Mouse (Mus musculus): ENCODE measurements around the gene Pygo2. TPM values are rescaled to one million over a fixed set of nuclear protein-coding genes. Genes with fewer than 3 reads are reported as not detected.
A peak's percentile ranks its signal among the peaks of the same experiment; 100 is the strongest.

Pygo2 gene
- polyA plus RNA-seq, 1 experiment from 2014 or later, result 35.5 TPM

DNA sequence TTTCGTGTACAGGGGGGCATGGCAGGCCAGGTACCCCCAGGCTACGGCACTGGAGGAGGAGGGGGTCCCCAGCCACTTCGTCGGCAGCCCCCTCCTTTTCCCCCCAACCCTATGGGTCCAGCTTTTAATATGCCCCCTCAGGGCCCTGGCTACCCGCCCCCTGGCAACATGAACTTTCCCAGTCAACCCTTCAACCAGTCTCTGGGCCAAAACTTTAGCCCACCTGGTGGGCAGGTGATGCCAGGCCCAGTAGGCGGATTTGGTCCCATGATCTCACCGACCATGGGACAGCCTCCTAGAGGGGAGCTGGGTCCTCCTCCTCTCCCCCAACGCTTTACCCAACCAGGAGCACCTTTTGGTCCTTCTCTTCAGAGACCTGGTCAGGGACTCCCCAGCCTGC is 2.6 kb downstream of the Pygo2 start:
- H3K27ac ChIP-seq (ENCODE audit: low read depth, low read length), result no peak overlapping the region
- no peaks in the 10 kb centered on the region for H3K9me3 ChIP-seq (ENCODE audit: control insufficient read depth, low read length)
- H3K9ac ChIP-seq (ENCODE audit: low read depth, low read length), result no peak overlapping the region
- no peaks in the 10 kb centered on the region for H3K27me3 ChIP-seq (replicated peaks; ENCODE audit: control insufficient read depth, insufficient read depth, low read length)
- no peak overlapping the region for H3K4me2 ChIP-seq
- H3K4me1 ChIP-seq (replicated peaks; ENCODE audit: control insufficient read depth, insufficient read depth, low read length), result peaks cover 20% of the 10 kb centered on the region
- peaks cover 24% of the 10 kb centered on the region for H3K36me3 ChIP-seq (ENCODE audit: control insufficient read depth, insufficient read depth, low read length)
- 93% methylated on average over 7 of the region's 8 CpGs for WGBS
- no peak overlapping the region for H3K4me3 ChIP-seq (ENCODE audit: low read depth, low read length)
- no peak for ATAC-seq (replicated peaks; ENCODE audit: low FRiP score)
- no peak for DNase-seq (ENCODE audit: low spot score)

DNA sequence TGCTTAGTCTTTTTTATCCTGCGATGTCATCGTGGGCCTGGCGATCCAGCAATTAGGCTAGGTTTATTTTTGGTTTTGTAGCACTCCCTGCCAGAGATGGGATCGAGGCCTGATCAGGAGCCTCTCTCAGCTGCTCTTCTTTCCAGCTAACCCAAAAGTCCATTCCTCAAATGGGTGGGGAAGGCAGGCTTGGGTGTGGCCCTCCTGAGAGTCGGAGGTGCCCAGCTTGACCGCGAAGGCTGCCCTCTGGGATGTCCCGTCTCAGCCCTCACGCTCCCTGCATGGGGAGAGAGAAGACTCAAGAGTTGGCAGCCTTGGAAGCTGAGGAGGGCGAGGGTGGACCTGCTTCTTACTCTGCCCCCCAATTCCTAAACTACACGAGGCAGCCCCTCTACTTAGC is 4.5 kb downstream of the Pygo2 start:
- ATAC-seq (replicated peaks; ENCODE audit: low FRiP score) (no peak), DNase-seq (ENCODE audit: low spot score) (no peak)
- Histone ChIP-seq H3K36me3 (ENCODE audit: control insufficient read depth, insufficient read depth, low read length) (peaks cover 20% of the 10 kb centered on the region), H3K9me3 (ENCODE audit: control insufficient read depth, low read length) (no peaks in the 10 kb centered on the region), H3K4me2 (no peak overlapping the region), H3K4me1 (replicated peaks; ENCODE audit: control insufficient read depth, insufficient read depth, low read length) (peaks cover 20% of the 10 kb centered on the region), H3K9ac (ENCODE audit: low read depth, low read length) (no peak overlapping the region), H3K4me3 (ENCODE audit: low read depth, low read length) (no peak overlapping the region), H3K27me3 (replicated peaks; ENCODE audit: control insufficient read depth, insufficient read depth, low read length) (no peaks in the 10 kb centered on the region), H3K27ac (ENCODE audit: low read depth, low read length) (no peak overlapping the region)
- 82% methylated on average over 11 of the region's 11 CpGs for WGBS

DNA sequence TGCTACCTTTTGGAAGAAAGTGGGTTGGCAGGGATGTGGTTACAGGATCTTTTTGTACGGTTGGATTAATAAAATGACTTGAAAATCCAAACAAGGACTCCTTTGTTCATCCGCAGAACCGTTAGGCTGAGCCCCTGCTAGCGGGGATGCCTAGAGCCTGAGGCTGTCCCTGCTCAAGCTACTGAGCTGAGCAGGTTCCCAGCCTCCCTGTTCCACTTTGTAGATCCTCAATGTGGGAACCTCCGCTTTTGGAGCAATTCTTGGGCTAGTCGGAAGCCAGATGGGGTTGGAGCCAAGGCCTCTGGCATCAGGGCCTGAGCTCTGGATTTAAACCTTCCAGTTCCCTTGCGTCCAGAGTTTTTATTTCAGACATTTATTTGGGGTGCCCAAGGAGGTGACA is 5.0 kb downstream of the Pygo2 start:
- ATAC-seq (replicated peaks; ENCODE audit: low FRiP score) (no peak), DNase-seq (ENCODE audit: low spot score) (no peak)
- Histone ChIP-seq H3K4me3 (ENCODE audit: low read depth, low read length) (no peak overlapping the region), H3K4me2 (no peak overlapping the region), H3K36me3 (ENCODE audit: control insufficient read depth, insufficient read depth, low read length) (peaks cover 20% of the 10 kb centered on the region), H3K27ac (ENCODE audit: low read depth, low read length) (no peak overlapping the region), H3K4me1 (replicated peaks; ENCODE audit: control insufficient read depth, insufficient read depth, low read length) (peaks cover 20% of the 10 kb centered on the region), H3K9ac (ENCODE audit: low read depth, low read length) (no peak overlapping the region), H3K27me3 (replicated peaks; ENCODE audit: control insufficient read depth, insufficient read depth, low read length) (no peaks in the 10 kb centered on the region), H3K9me3 (ENCODE audit: control insufficient read depth, low read length) (no peaks in the 10 kb centered on the region)
- 91% methylated on average over 7 of the region's 7 CpGs for WGBS

DNA sequence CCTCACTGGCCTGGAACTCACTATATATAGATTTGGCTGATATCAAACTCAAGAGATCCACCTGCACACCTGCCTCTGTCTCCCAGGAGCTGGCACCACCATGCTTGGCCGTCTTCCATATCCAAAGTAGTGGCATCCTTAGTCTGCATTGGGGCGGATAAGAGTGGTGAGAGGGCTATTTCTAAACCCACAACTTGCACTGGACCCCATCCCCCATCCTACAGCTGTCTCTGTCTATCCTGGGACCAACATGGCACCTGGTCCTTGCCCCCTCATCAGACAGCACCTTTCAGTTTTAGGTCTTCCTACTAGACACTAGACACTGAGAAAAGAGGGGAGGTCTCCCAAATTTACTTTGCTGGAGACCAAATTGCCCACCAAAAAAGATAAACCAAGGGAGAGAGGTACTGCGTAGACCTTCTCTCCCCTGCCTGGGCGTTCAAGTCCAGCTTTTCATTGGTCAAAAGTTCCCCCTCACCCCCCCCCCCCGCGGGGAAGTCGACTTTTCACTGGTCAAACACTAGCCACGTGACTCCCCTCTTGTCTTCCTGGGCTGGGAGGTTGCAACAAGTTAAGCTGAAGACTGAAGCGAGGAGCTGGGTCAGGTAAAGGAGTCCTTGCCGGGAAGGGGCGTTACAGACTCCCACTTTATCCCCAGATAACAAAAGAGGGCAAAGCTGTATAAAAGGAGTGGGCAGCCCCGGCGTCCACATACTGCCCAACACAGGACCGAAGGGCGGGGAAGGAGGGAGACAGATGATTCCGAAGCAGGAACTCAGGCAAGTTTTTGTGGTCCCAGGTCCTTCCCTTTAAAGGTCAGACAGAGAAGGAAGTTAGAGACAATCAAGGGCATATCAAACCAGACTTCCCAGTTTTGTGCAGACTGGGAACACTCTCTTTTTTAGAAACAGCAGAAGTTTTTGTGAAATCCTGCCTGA is 6.4 kb downstream of the Pygo2 start, which contains the start of gene Pbxip1:
Pbxip1 (plus strand) TSS at position 531 of the 938 bp plus-strand sequence.
- Histone ChIP-seq H3K4me2 (peak within 1 kb of the TSS; percentile 75), H3K9me3 (ENCODE audit: control insufficient read depth, low read length) (no peaks in the 10 kb centered on the region), H3K27ac (ENCODE audit: low read depth, low read length) (peak within 1 kb of the TSS; percentile 33; the same call in 1 of the 2 replicates), H3K4me3 (ENCODE audit: low read depth, low read length) (peak within 1 kb of the TSS; percentile 54), H3K4me1 (replicated peaks; ENCODE audit: control insufficient read depth, insufficient read depth, low read length) (peaks cover 11% of the 10 kb centered on the region), H3K27me3 (replicated peaks; ENCODE audit: control insufficient read depth, insufficient read depth, low read length) (no peaks in the 10 kb centered on the region), H3K36me3 (ENCODE audit: control insufficient read depth, insufficient read depth, low read length) (peaks cover 20% of the 10 kb centered on the region), H3K9ac (ENCODE audit: low read depth, low read length) (peak within 1 kb of the TSS; percentile 60)
- DNase-seq (ENCODE audit: low spot score) (peak; percentile 66), ATAC-seq (replicated peaks; ENCODE audit: low FRiP score) (peak; percentile 83)
- WGBS, result 3% methylated on average over 16 of the region's 16 CpGs

DNA sequence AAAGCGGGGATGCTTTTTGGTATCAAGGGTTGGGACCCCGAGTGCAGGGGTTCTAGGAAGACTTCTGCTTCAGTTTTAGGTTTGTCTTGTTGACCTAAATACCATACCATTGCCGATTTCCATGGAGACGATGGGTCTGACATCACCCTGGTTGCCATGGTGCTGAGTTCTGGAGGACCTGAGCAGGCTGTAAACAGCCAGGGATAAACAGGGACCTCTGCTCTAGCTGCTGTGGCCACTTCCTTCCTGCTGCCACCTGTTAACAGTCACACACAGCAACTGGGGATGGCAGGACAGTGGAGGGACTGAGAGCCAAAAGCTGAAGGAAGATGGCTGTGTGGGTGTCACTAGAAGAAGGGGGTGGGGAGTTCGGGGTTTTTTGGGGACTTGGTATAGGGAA is 7.3 kb downstream of the Pygo2 start:
- H3K9ac ChIP-seq (ENCODE audit: low read depth, low read length), result peak overlapping the region; percentile 60
- H3K4me3 ChIP-seq (ENCODE audit: low read depth, low read length), result peak overlapping the region; percentile 54
- DNase-seq (ENCODE audit: low spot score) (no peak), ATAC-seq (replicated peaks; ENCODE audit: low FRiP score) (no peak)
- 22% methylated on average over 5 of the region's 5 CpGs for WGBS
- H3K27me3 ChIP-seq (replicated peaks; ENCODE audit: control insufficient read depth, insufficient read depth, low read length), result no peaks in the 10 kb centered on the region
- H3K4me2 ChIP-seq, result peak overlapping the region; percentile 75
- H3K36me3 ChIP-seq (ENCODE audit: control insufficient read depth, insufficient read depth, low read length), result peaks cover 17% of the 10 kb centered on the region
- peak overlapping the region; percentile 33; the same call in 1 of the 2 replicates for H3K27ac ChIP-seq (ENCODE audit: low read depth, low read length)
- H3K4me1 ChIP-seq (replicated peaks; ENCODE audit: control insufficient read depth, insufficient read depth, low read length), result peaks cover 8% of the 10 kb centered on the region
- no peaks in the 10 kb centered on the region for H3K9me3 ChIP-seq (ENCODE audit: control insufficient read depth, low read length)

DNA sequence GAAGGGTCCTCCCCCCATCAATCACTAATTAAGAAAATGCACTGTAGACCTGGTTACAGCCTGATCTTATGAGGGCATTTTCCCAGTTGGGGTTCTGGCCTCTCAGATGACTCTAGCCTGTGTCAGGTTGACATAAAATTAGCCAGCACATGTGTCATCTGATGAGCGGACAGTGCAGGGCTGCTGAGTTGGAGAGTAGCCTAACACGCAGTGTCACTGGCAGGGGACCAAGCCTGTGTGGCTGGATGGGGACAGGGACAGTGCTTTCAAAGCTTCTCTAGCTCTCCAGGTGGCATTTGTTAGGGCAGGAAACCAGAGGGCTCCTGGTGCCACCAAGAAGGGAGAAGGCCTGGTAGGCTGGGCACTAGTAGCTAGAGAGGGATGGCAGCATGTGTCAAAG is 10.7 kb downstream of the Pygo2 start:
- DNase-seq (ENCODE audit: low spot score) (no peak), ATAC-seq (replicated peaks; ENCODE audit: low FRiP score) (no peak)
- H3K36me3 ChIP-seq (ENCODE audit: control insufficient read depth, insufficient read depth, low read length), result no peaks in the 10 kb centered on the region
- no peak overlapping the region for H3K4me2 ChIP-seq
- H3K27me3 ChIP-seq (replicated peaks; ENCODE audit: control insufficient read depth, insufficient read depth, low read length), result no peaks in the 10 kb centered on the region
- H3K4me3 ChIP-seq (ENCODE audit: low read depth, low read length), result no peak overlapping the region
- H3K9me3 ChIP-seq (ENCODE audit: control insufficient read depth, low read length), result no peaks in the 10 kb centered on the region
- WGBS, result 90% methylated on average over 2 of the region's 2 CpGs
- peaks cover 8% of the 10 kb centered on the region for H3K4me1 ChIP-seq (replicated peaks; ENCODE audit: control insufficient read depth, insufficient read depth, low read length)
- no peak overlapping the region for H3K27ac ChIP-seq (ENCODE audit: low read depth, low read length)
- H3K9ac ChIP-seq (ENCODE audit: low read depth, low read length), result no peak overlapping the region

DNA sequence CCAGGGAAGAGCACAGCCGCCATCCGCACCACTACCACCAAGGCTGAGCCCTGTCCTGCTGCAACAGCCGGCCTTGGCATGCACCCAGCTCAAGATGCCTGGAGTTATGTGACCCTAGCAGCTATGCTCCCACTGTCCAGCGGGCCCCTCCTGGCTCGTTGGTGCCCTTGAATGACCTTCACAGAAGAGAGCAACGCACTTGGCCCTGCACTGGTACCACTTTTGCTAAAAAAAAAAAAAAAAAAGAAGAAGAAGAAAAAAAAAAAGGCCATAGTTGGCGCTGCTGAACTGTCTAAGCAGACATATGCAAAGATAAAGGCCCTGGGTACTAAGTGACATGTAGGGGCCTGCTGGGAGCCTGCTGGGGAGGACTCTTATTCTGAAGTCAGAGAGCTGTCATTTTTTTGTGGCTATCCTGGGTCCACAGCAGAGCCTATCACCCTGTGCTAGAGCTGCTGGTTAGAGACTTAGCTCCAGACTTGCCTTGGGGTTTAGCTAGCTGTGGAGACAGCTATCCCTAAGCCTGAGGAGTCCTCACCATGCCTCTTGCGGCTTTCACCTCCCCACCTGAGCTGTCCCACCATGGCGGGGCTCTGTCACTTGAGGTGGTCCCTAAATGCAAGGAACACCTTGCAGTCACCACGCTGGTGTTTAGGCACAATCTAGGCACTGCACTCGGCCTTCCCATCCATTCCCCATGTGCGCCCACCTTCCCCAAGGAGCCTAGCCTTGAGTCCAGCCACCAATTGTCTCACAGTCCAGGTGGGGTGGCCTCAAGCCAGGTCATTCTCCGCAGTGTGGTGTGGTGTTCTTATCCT is 18.9 kb downstream of the Pygo2 start:
- H3K36me3 ChIP-seq (ENCODE audit: control insufficient read depth, insufficient read depth, low read length), result no peaks in the 10 kb centered on the region
- ATAC-seq (replicated peaks; ENCODE audit: low FRiP score) (peak; percentile 89), DNase-seq (ENCODE audit: low spot score) (peak; percentile 46)
- peak overlapping the region; percentile 79 for H3K27ac ChIP-seq (ENCODE audit: low read depth, low read length)
- H3K4me1 ChIP-seq (replicated peaks; ENCODE audit: control insufficient read depth, insufficient read depth, low read length), result peaks cover 17% of the 10 kb centered on the region
- peak overlapping the region; percentile 28 for H3K4me3 ChIP-seq (ENCODE audit: low read depth, low read length)
- peak overlapping the region; percentile 55 for H3K4me2 ChIP-seq
- no peaks in the 10 kb centered on the region for H3K9me3 ChIP-seq (ENCODE audit: control insufficient read depth, low read length)
- no peaks in the 10 kb centered on the region for H3K27me3 ChIP-seq (replicated peaks; ENCODE audit: control insufficient read depth, insufficient read depth, low read length)
- peak overlapping the region; percentile 42 for H3K9ac ChIP-seq (ENCODE audit: low read depth, low read length)
- 45% methylated on average over 13 of the region's 13 CpGs for WGBS

DNA sequence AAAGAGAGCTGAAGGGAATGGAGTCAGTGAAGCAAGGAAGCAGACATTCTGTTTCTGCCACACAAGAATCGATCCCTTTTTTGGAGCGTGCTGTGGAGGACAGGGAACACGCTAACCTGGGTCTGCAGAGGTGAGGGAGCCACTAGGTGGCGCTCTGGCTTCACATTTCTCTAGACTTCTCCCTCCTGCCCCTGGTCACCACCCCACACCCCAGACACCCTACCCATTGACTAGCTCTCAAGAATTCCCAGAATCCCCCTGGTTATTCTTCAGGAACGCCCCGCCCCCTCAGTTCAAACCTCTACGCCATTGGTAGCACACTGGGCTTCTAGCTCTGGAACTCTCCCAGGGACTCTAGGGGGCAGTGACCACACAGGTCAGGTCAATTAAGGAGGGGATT is 19.5 kb downstream of the Pygo2 start:
- DNase-seq (ENCODE audit: low spot score), result peak; percentile 63
- Histone ChIP-seq H3K9ac (ENCODE audit: low read depth, low read length) (peak overlapping the region; percentile 42; the same call in 1 of the 2 replicates), H3K27ac (ENCODE audit: low read depth, low read length) (peak overlapping the region; percentile 79), H3K27me3 (replicated peaks; ENCODE audit: control insufficient read depth, insufficient read depth, low read length) (no peaks in the 10 kb centered on the region), H3K36me3 (ENCODE audit: control insufficient read depth, insufficient read depth, low read length) (no peaks in the 10 kb centered on the region), H3K4me1 (replicated peaks; ENCODE audit: control insufficient read depth, insufficient read depth, low read length) (peaks cover 17% of the 10 kb centered on the region), H3K4me3 (ENCODE audit: low read depth, low read length) (peak overlapping the region; percentile 28; the same call in 1 of the 2 replicates), H3K4me2 (peak overlapping the region; percentile 55), H3K9me3 (ENCODE audit: control insufficient read depth, low read length) (no peaks in the 10 kb centered on the region)
- WGBS, result 32% methylated on average over 7 of the region's 7 CpGs
- peak; percentile 78 for ATAC-seq (replicated peaks; ENCODE audit: low FRiP score)

All from liver, embryonic 11.5 days (tissue).